In the genomic region with DNA sequence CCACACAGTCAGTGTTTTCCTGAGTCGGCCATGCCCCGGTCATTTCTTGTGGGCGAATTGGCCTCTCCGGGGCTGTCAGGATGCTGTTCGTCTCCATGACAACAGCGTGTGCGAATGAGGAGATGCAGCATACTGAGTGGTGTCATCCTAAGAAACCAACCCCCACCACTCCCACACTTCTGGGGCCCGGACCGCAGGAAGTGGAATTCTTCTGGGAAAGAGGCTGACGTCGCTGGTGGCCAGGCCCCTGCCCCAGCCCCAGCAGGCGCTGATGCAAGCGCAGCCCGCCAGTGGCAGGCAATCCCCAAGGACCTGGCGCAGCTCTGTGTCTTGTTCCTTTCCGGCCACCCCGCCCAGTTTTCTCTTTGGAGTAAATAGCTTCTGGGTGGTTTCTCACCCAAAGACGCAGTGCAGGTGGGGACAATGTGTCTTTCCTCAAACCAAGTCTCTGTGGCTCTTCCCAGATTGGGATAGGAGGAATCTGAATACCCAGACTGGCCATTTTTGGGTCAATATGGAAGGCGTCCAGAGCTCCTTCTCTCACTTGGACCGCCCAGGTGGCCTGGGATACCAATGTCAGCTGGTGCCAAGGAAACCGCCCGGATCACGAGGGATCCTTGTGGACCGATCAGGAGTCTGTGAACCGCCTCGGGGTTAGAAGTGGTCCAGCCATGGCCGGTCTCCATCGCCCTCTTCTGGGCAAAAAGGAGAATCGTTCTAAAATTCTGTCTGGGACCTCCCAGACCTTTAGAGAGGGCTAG, we compare ENCODE assay signal across 8 mouse cellular contexts. TPM values are rescaled to one million over a fixed set of nuclear protein-coding genes. Genes with fewer than 3 reads are reported as not detected.
DNase-seq lines count a peak whose midpoint lies in the region; ATAC-seq and TF ChIP-seq lines count a peak whose summit lies in the region.

No protein-coding gene starts in this region.

- no peaks in the 10 kb centered on the region for H3K9me3 ChIP-seq in hindbrain, embryonic 13.5 days
- H3K9me3 ChIP-seq in lung, embryonic 16.5 days (ENCODE audit: control insufficient read depth, low read length), result no peaks in the 10 kb centered on the region

- peak overlapping the region; percentile 50 for H3K4me3 ChIP-seq in hindbrain, embryonic 13.5 days
- peak overlapping the region; percentile 35 for H3K4me3 ChIP-seq in lung, embryonic 16.5 days (ENCODE audit: low read length)

- peaks cover 15% of the 10 kb centered on the region for H3K4me1 ChIP-seq in hindbrain, embryonic 13.5 days (replicated peaks)
- H3K4me1 ChIP-seq in lung, embryonic 16.5 days (replicated peaks; ENCODE audit: control insufficient read depth, insufficient read depth, low read length), result peaks cover 6% of the 10 kb centered on the region; the same call in 1 of the 2 replicates

- no peaks in the 10 kb centered on the region for H3K27me3 ChIP-seq in Patski
- H3K27me3 ChIP-seq in hindbrain, embryonic 13.5 days, result peaks cover 8% of the 10 kb centered on the region; the same call in 1 of the 2 replicates
- no peaks in the 10 kb centered on the region for H3K27me3 ChIP-seq in lung, embryonic 16.5 days (ENCODE audit: control insufficient read depth, insufficient read depth, low read depth, low read length)

- H3K9ac ChIP-seq in hindbrain, embryonic 13.5 days, result peak overlapping the region; percentile 67
- H3K9ac ChIP-seq in lung, embryonic 16.5 days (ENCODE audit: low read length), result peak overlapping the region; percentile 38

- CTCF ChIA-PET in Patski (lab: Charles Lee), result interaction anchor here (0.6 to 2.0 kb wide), 15 partner anchors 12 to 292 kb away, joined by 3 to 8 read pairs (median 3); partner anchors contain the start of gene Bhlhe40

- TF ChIP-seq CTCF in Patski (IDR thresholded peaks at IDR 0.05), result peak; percentile 92

- ATAC-seq in Patski, result peak; percentile 56
- ATAC-seq in hindbrain, embryonic 13.5 days (ENCODE audit: low FRiP score), result peak; percentile 94
- ATAC-seq in lung, embryonic 16.5 days (ENCODE audit: low read depth), result peak; percentile 88

- peak overlapping the region; percentile 64; the same call in 1 of the 2 replicates for H3K27ac ChIP-seq in hindbrain, embryonic 13.5 days
- H3K27ac ChIP-seq in lung, embryonic 16.5 days (ENCODE audit: low read length), result no peak overlapping the region

- peak overlapping the region; percentile 95 for H3K4me2 ChIP-seq in hindbrain, embryonic 13.5 days
- H3K4me2 ChIP-seq in lung, embryonic 16.5 days (ENCODE audit: low read depth, low read length), result peak overlapping the region; percentile 63

- POLR2A ChIA-PET in Patski (lab: Charles Lee), result interaction anchor here (1.6 to 2.6 kb wide), 2 partner anchors 45 to 48 kb away, joined by 3 to 10 read pairs; no protein-coding TSS in a partner anchor

- no peaks in the 10 kb centered on the region for H3K36me3 ChIP-seq in hindbrain, embryonic 13.5 days
- H3K36me3 ChIP-seq in lung, embryonic 16.5 days (ENCODE audit: control insufficient read depth, insufficient read depth, low read length), result no peaks in the 10 kb centered on the region

- in situ Hi-C loops in Patski (cut with MboI; ENCODE audit: low pct_unique_long_range_greater_than_20kb), result loop anchor here (5.0 kb wide), 1 partner anchor 292 kb away; no protein-coding TSS in a partner anchor

- WGBS in hindbrain, embryonic 13.5 days, result under 1% methylated on average over 29 of the region's 29 CpGs
- WGBS in lung, embryonic 16.5 days, result under 1% methylated on average over 29 of the region's 29 CpGs

- DNase-seq in Patski (ENCODE audit: low read depth, low spot score), result peak; percentile 49
- peak; percentile 84 to 87 for DNase-seq in cerebellum, postnatal 14 days
- peak; percentile 45 to 59 for DNase-seq in frontal cortex, postnatal 25 days (ENCODE audit: low spot score in 2 of 2)
- DNase-seq in layer of hippocampus, postnatal 10 days (ENCODE audit: low spot score in 2 of 2), result peak; percentile 73 to 80
- DNase-seq in ovary, postnatal 10 days (ENCODE audit: low spot score), result peak; percentile 35
- DNase-seq in thymus, postnatal 25 days, result peak; percentile 34

RNA-seq across cellular contexts. Expression of gene Bhlhe40, which starts 49.2 kb away (rescaled TPM):
- 132 TPM for polyA plus RNA-seq in Patski (2021)
- polyA plus RNA-seq in hindbrain, embryonic 13.5 days (2015; fragmentation: Nextera tagmentation; extraction: Ambion mirVana), result 3.0 and 3.4 TPM in 2 replicates
- 10 to 100 TPM; 36.9 to 49.7 TPM for total RNA-seq in layer of hippocampus, postnatal 10 days (2021)
- 14.8 and 16.2 TPM in 2 replicates for polyA plus RNA-seq in lung, embryonic 16.5 days (2015; fragmentation: Nextera tagmentation; extraction: Ambion mirVana)

Comparison
In these comparisons a context has a peak if more than half of its experiments do, and no peak if none do; other contexts are left out.
1. DNase-seq: peak in every context shown above with its lines; median percentile 86 in cerebellum, postnatal 14 days; 76 in layer of hippocampus, postnatal 10 days; 52 in frontal cortex, postnatal 25 days; 49 in Patski; 35 in ovary, postnatal 10 days; 34 in thymus, postnatal 25 days.